Mouse (Mus musculus) olfactory bulb, adult 2 months (tissue): ENCODE measurements at regions not wholly inside any gene's neighbourhood (a gene's known extent, or its start where the extent isn't known, plus 50 kb on each side); places are given as distances from the start of the nearest gene placed in this dataset.

Experiments
- CTCF ChIP-seq: fragments of 200-500 bp; IDR thresholded peaks from 2 replicates; pipeline ENCODE4 v1.5.1; 2012; ENCODE audit warnings: low read depth, mild to moderate bottlenecking, low read length, moderate library complexity; ENCODE audit not compliant: insufficient read depth
- POLR2A ChIP-seq: fragments of 200-500 bp; IDR thresholded peaks from 2 replicates; pipeline ENCODE4 v1.6.1; 2012; ENCODE audit warnings: mild to moderate bottlenecking, low read depth, low read length, moderate library complexity; ENCODE audit not compliant: insufficient read depth

DNA sequence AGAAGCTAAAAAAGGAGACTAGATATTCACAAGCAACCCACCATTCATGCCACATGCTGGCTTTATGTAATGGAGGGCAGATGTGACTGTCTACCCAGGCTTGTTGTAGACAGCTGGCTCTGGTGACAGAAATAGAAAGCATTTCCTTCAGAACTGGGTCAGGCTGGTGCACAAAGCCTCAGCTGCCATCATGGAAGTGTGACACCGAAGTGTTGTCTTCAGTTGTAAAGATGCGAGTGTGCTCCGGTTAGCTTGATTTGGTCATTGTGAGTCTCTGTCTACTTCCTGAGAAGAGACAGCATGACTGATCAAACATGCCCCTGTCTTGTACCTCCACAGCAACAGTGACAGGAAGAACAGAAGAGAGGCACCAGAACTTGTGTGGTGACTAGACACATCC is 77.7 kb upstream of the Itga6 start:
- TF ChIP-seq CTCF (no peak), POLR2A (no peak)
